22 mouse cellular contexts compared by ENCODE assay signal in genomic region chr1:44618751-44619150, GRCm38 (mm10).
DNase-seq lines count a peak whose midpoint lies in the region; ATAC-seq lines count a peak whose summit lies in the region.
"Had no signal": no experiment of that assay in that cellular context is flagged by ENCODE, and none has a peak within 500 bp of the region (broad histone marks: within the 10 kb centered on the region; RNA-seq: fewer than 3 reads in every experiment).

No protein-coding gene starts in this region.

- WGBS in embryonic facial prominence, embryonic 11.5 days: 31% methylated on average over 2 of the region's 2 CpGs
- 54% methylated on average over 2 of the region's 2 CpGs for WGBS in embryonic facial prominence, embryonic 10.5 days
- 24% methylated on average over 2 of the region's 2 CpGs for WGBS in embryonic facial prominence, embryonic 12.5 days
- WGBS in limb, embryonic 13.5 days: 19% methylated on average over 2 of the region's 2 CpGs

- DNase-seq in embryonic facial prominence, embryonic 11.5 days (ENCODE audit: low spot score): peak; percentile 52
- no peak for DNase-seq in embryonic facial prominence, embryonic 10.5 days (ENCODE audit: low spot score)
- DNase-seq in hindlimb bud, embryonic 11.5 days (ENCODE audit: extremely low spot score, low read depth, low spot score): peak; percentile 68
- DNase-seq in heart, postnatal 4 days: no peak
- no peak for DNase-seq in adipocyte (ENCODE audit: low spot score)
- DNase-seq: adrenal gland, adult 8-10 months; cerebellum, adult 11 months; cerebellum, adult 8-10 months; cerebellum, postnatal 14 days; gastrocnemius, postnatal 10 days; heart, adult 18-20 months; heart, postnatal 10 days had no signal

- no peaks in the 10 kb centered on the region for H3K36me3 ChIP-seq in embryonic facial prominence, embryonic 11.5 days (replicated peaks; ENCODE audit: control insufficient read depth, insufficient read depth, low read depth, low read length)
- no peaks in the 10 kb centered on the region for H3K36me3 ChIP-seq in embryonic facial prominence, embryonic 10.5 days (replicated peaks)
- 0 out of 2 replicates have a peak, but pooled peaks cover 3% of the 10 kb centered on the region for H3K36me3 ChIP-seq in embryonic facial prominence, embryonic 12.5 days
- H3K36me3 ChIP-seq in limb, embryonic 13.5 days: no peaks in the 10 kb centered on the region
- H3K36me3 ChIP-seq: embryonic facial prominence, embryonic 15.5 days; forebrain, embryonic 10.5 days; heart, embryonic 10.5 days; hindbrain, embryonic 13.5 days had no signal

- no peaks in the 10 kb centered on the region for H3K9me3 ChIP-seq in embryonic facial prominence, embryonic 11.5 days (replicated peaks; ENCODE audit: control insufficient read depth, low read length)
- H3K9me3 ChIP-seq in embryonic facial prominence, embryonic 10.5 days: no peaks in the 10 kb centered on the region
- no peaks in the 10 kb centered on the region for H3K9me3 ChIP-seq in embryonic facial prominence, embryonic 12.5 days
- H3K9me3 ChIP-seq in limb, embryonic 13.5 days: no peaks in the 10 kb centered on the region
- H3K9me3 ChIP-seq: embryonic facial prominence, embryonic 15.5 days; forebrain, embryonic 10.5 days; heart, embryonic 10.5 days; hindbrain, embryonic 13.5 days had no signal

- H3K4me3 ChIP-seq in embryonic facial prominence, embryonic 11.5 days (ENCODE audit: low read depth, low read length): no peak overlapping the region
- no peak overlapping the region for H3K4me3 ChIP-seq in embryonic facial prominence, embryonic 10.5 days
- no peak overlapping the region for H3K4me3 ChIP-seq in embryonic facial prominence, embryonic 12.5 days
- H3K4me3 ChIP-seq in limb, embryonic 13.5 days: no peak overlapping the region
- H3K4me3 ChIP-seq: embryonic facial prominence, embryonic 15.5 days; erythroblast, embryonic 14.5 days; forebrain, embryonic 10.5 days; heart, embryonic 10.5 days; hindbrain, embryonic 13.5 days had no signal

- no peak overlapping the region for H3K27ac ChIP-seq in embryonic facial prominence, embryonic 11.5 days (replicated peaks; ENCODE audit: low read depth, low read length)
- no peak overlapping the region for H3K27ac ChIP-seq in embryonic facial prominence, embryonic 10.5 days (replicated peaks)
- peak overlapping the region; percentile 7; the same call in 1 of the 2 replicates for H3K27ac ChIP-seq in embryonic facial prominence, embryonic 12.5 days
- H3K27ac ChIP-seq in limb, embryonic 13.5 days: no peak overlapping the region
- H3K27ac ChIP-seq: embryonic facial prominence, embryonic 15.5 days; forebrain, embryonic 10.5 days; heart, embryonic 10.5 days; hindbrain, embryonic 13.5 days had no signal

- H3K9ac ChIP-seq in embryonic facial prominence, embryonic 11.5 days (replicated peaks; ENCODE audit: low read length): no peak overlapping the region
- no peak overlapping the region for H3K9ac ChIP-seq in embryonic facial prominence, embryonic 12.5 days
- no peak overlapping the region for H3K9ac ChIP-seq in limb, embryonic 13.5 days
- H3K9ac ChIP-seq: embryonic facial prominence, embryonic 15.5 days; hindbrain, embryonic 13.5 days had no signal

- no peaks in the 10 kb centered on the region for H3K27me3 ChIP-seq in embryonic facial prominence, embryonic 11.5 days (ENCODE audit: control insufficient read depth, insufficient read depth, low read length)
- H3K27me3 ChIP-seq in embryonic facial prominence, embryonic 10.5 days (replicated peaks; ENCODE audit: low read depth, poor library complexity, severe bottlenecking): no peaks in the 10 kb centered on the region
- no peaks in the 10 kb centered on the region for H3K27me3 ChIP-seq in embryonic facial prominence, embryonic 12.5 days
- H3K27me3 ChIP-seq in limb, embryonic 13.5 days: no peaks in the 10 kb centered on the region
- H3K27me3 ChIP-seq: CH12.LX; embryonic facial prominence, embryonic 15.5 days; hindbrain, embryonic 13.5 days had no signal

- no peaks in the 10 kb centered on the region for H3K4me1 ChIP-seq in embryonic facial prominence, embryonic 11.5 days (ENCODE audit: control insufficient read depth, insufficient read depth, low read length)
- H3K4me1 ChIP-seq in embryonic facial prominence, embryonic 10.5 days: peaks cover 8% of the 10 kb centered on the region
- no peaks in the 10 kb centered on the region for H3K4me1 ChIP-seq in embryonic facial prominence, embryonic 12.5 days
- peaks cover 16% of the 10 kb centered on the region for H3K4me1 ChIP-seq in limb, embryonic 13.5 days
- H3K4me1 ChIP-seq: embryonic facial prominence, embryonic 15.5 days; heart, embryonic 10.5 days; hindbrain, embryonic 13.5 days had no signal

- H3K4me2 ChIP-seq in embryonic facial prominence, embryonic 11.5 days (ENCODE audit: low read depth, low read length): no peak overlapping the region
- no peak overlapping the region for H3K4me2 ChIP-seq in embryonic facial prominence, embryonic 12.5 days (replicated peaks)
- 0 out of 2 replicates have a peak overlapping the region, but pooled peaks have one; percentile 9 for H3K4me2 ChIP-seq in limb, embryonic 13.5 days (replicated peaks)
- H3K4me2 ChIP-seq: embryonic facial prominence, embryonic 15.5 days; hindbrain, embryonic 13.5 days had no signal

- no peak for ATAC-seq in embryonic facial prominence, embryonic 11.5 days (replicated peaks; ENCODE audit: insufficient number of reproducible peaks, low FRiP score, low TSS enrichment, low read depth)
- ATAC-seq in embryonic facial prominence, embryonic 12.5 days (ENCODE audit: insufficient number of reproducible peaks, insufficient read depth, low FRiP score, low TSS enrichment): no peak
- peak; percentile 67; the same call in 1 of the 2 replicates for ATAC-seq in limb, embryonic 13.5 days (ENCODE audit: low FRiP score, low read depth)
- ATAC-seq: forebrain, embryonic 14.5 days; intestine, embryonic 16.5 days had no signal

Comparison
In these comparisons a context has a peak if more than half of its experiments do, and no peak if none do; other contexts are left out.
1. DNase-seq: peak in embryonic facial prominence, embryonic 11.5 days (single experiment) and hindlimb bud, embryonic 11.5 days (single experiment); none in embryonic facial prominence, embryonic 10.5 days (single experiment), heart, postnatal 4 days (single experiment) and adipocyte (single experiment).